Mouse (Mus musculus): ENCODE measurements at regions not wholly inside any gene's neighbourhood (a gene's known extent, or its start where the extent isn't known, plus 50 kb on each side); places are given as distances from the start of the nearest gene placed in this dataset.

GRCm38 (mm10) chr16:49642696-49643095, 56.3 kb upstream of the Ift57 start:
- ATAC-seq (ENCODE audit: low read depth): no peak
- Histone ChIP-seq H3K9me3 (replicated peaks; ENCODE audit: control insufficient read depth, low read length) (no peaks in the 10 kb centered on the region), H3K36me3 (ENCODE audit: control insufficient read depth, insufficient read depth) (no peaks in the 10 kb centered on the region), H3K9ac (ENCODE audit: low read depth, low read length) (no peak overlapping the region), H3K4me2 (ENCODE audit: low read depth, low read length) (no peak overlapping the region), H3K4me3 (ENCODE audit: low read depth, low read length) (no peak overlapping the region), H3K4me1 (ENCODE audit: control insufficient read depth, low read depth, low read length) (no peaks in the 10 kb centered on the region), H3K27me3 (ENCODE audit: control insufficient read depth, insufficient read depth, low read depth, low read length) (no peaks in the 10 kb centered on the region), H3K27ac (ENCODE audit: low read length) (no peak overlapping the region)
- WGBS (ENCODE audit: insufficient replicate concordance): 31% methylated on average over 1 of the region's 1 CpGs

GRCm38 (mm10) chr16:49644416-49644815, 54.6 kb upstream of the Ift57 start:
- 69% methylated on average over 1 of the region's 1 CpGs for WGBS (ENCODE audit: insufficient replicate concordance)

GRCm38 (mm10) chr16:49646479-49646878, 52.6 kb upstream of the Ift57 start:
- H3K4me1 ChIP-seq (ENCODE audit: control insufficient read depth, low read depth, low read length): no peaks in the 10 kb centered on the region
- H3K9ac ChIP-seq (ENCODE audit: low read depth, low read length): no peak overlapping the region
- no peak overlapping the region for H3K4me2 ChIP-seq (ENCODE audit: low read depth, low read length)
- H3K36me3 ChIP-seq (ENCODE audit: control insufficient read depth, insufficient read depth): no peaks in the 10 kb centered on the region
- no peak for ATAC-seq (ENCODE audit: low read depth)
- no peak overlapping the region for H3K4me3 ChIP-seq (ENCODE audit: low read depth, low read length)
- no peaks in the 10 kb centered on the region for H3K9me3 ChIP-seq (replicated peaks; ENCODE audit: control insufficient read depth, low read length)
- no peak overlapping the region for H3K27ac ChIP-seq (ENCODE audit: low read length)
- no peaks in the 10 kb centered on the region for H3K27me3 ChIP-seq (ENCODE audit: control insufficient read depth, insufficient read depth, low read depth, low read length)

More at GRCm38 (mm10) chr16:49644416-49644815, 54.6 kb upstream of the Ift57 start:
- Histone ChIP-seq H3K36me3 (ENCODE audit: control insufficient read depth, insufficient read depth) (no peaks in the 10 kb centered on the region), H3K4me3 (ENCODE audit: low read depth, low read length) (no peak overlapping the region), H3K4me2 (ENCODE audit: low read depth, low read length) (no peak overlapping the region), H3K27me3 (ENCODE audit: control insufficient read depth, insufficient read depth, low read depth, low read length) (no peaks in the 10 kb centered on the region), H3K4me1 (ENCODE audit: control insufficient read depth, low read depth, low read length) (no peaks in the 10 kb centered on the region), H3K27ac (ENCODE audit: low read length) (no peak overlapping the region), H3K9me3 (replicated peaks; ENCODE audit: control insufficient read depth, low read length) (no peaks in the 10 kb centered on the region), H3K9ac (ENCODE audit: low read depth, low read length) (no peak overlapping the region)
- ATAC-seq (ENCODE audit: low read depth): no peak
